Mouse (Mus musculus): Measurements from ENCODE around the gene Nptx2. TPM values are rescaled to one million over a fixed set of nuclear protein-coding genes. Genes with fewer than 3 reads are reported as not detected.
A peak's percentile ranks its signal among the peaks of the same experiment; 100 is the strongest.

The Nptx2 gene
- polyA plus RNA-seq, 1 experiment from 2014 or later, result 2.3 TPM

GRCm38 (mm10) chr5:144550003-144550402 lies 4.3 kb downstream of the Nptx2 start:
- no peak overlapping the region for H3K4me2 ChIP-seq (ENCODE audit: low read depth, low read length, severe bottlenecking)
- DNase-seq (ENCODE audit: low spot score) (no peak), ATAC-seq (replicated peaks; ENCODE audit: low FRiP score) (no peak)
- WGBS, result 88% methylated on average over 9 of the region's 9 CpGs
- no peaks in the 10 kb centered on the region for H3K9me3 ChIP-seq (ENCODE audit: control insufficient read depth, low read length)
- no peak overlapping the region for H3K27ac ChIP-seq (ENCODE audit: low read depth, low read length)
- H3K9ac ChIP-seq (ENCODE audit: low read length), result no peak overlapping the region
- peaks cover 38% of the 10 kb centered on the region for H3K27me3 ChIP-seq (ENCODE audit: control insufficient read depth, insufficient read depth, low read length)
- no peak overlapping the region for H3K4me3 ChIP-seq (ENCODE audit: low read depth, low read length)
- peaks cover 17% of the 10 kb centered on the region for H3K4me1 ChIP-seq (replicated peaks; ENCODE audit: control insufficient read depth, insufficient read depth, low read length)
- no peaks in the 10 kb centered on the region for H3K36me3 ChIP-seq (ENCODE audit: control insufficient read depth, insufficient read depth, low read length)

DNA sequence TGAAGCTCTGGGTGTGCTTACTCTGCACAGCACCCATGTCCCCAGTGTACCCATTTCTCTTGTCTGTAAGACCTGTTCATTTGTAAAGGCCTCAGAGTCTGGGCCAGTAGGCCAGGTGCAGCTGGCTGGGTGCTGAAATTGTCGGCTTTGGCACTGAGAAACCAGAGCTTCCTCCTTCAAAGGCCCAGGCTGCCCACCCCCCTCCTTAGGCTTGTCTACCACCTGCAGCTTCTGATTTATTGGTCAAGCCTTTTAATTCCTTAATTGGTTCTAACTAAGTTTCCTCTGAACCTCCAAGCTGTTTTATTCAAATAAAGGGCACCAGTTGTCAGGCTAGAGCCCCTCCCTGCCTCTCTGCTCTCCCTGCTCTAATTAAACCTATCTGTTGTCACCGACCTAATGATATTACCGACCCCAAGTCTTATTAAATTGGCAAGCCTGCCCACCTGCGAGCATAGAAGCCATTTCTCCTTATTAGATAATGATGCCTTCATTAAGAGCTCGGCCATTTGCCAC lies 5.0 kb downstream of the Nptx2 start:
- no peak overlapping the region for H3K9ac ChIP-seq (ENCODE audit: low read length)
- no peak overlapping the region for H3K4me3 ChIP-seq (ENCODE audit: low read depth, low read length)
- peaks cover 36% of the 10 kb centered on the region for H3K27me3 ChIP-seq (ENCODE audit: control insufficient read depth, insufficient read depth, low read length)
- WGBS, result 30% methylated on average over 5 of the region's 5 CpGs
- H3K4me1 ChIP-seq (replicated peaks; ENCODE audit: control insufficient read depth, insufficient read depth, low read length), result peaks cover 17% of the 10 kb centered on the region
- H3K27ac ChIP-seq (ENCODE audit: low read depth, low read length), result no peak overlapping the region
- peak; percentile 70 for DNase-seq (ENCODE audit: low spot score)
- peak; percentile 55 for ATAC-seq (replicated peaks; ENCODE audit: low FRiP score)
- H3K4me2 ChIP-seq (ENCODE audit: low read depth, low read length, severe bottlenecking), result no peak overlapping the region
- H3K9me3 ChIP-seq (ENCODE audit: control insufficient read depth, low read length), result no peaks in the 10 kb centered on the region
- no peaks in the 10 kb centered on the region for H3K36me3 ChIP-seq (ENCODE audit: control insufficient read depth, insufficient read depth, low read length)

GRCm38 (mm10) chr5:144556710-144557109 lies 11.0 kb downstream of the Nptx2 start:
- Histone ChIP-seq H3K4me3 (ENCODE audit: low read depth, low read length) (no peak overlapping the region), H3K4me1 (replicated peaks; ENCODE audit: control insufficient read depth, insufficient read depth, low read length) (peaks cover 8% of the 10 kb centered on the region; the same call in 1 of the 2 replicates), H3K9me3 (ENCODE audit: control insufficient read depth, low read length) (no peaks in the 10 kb centered on the region), H3K27me3 (ENCODE audit: control insufficient read depth, insufficient read depth, low read length) (no peaks in the 10 kb centered on the region; the same call in 1 of the 2 replicates), H3K4me2 (ENCODE audit: low read depth, low read length, severe bottlenecking) (peak overlapping the region; percentile 15; the same call in 1 of the 2 replicates), H3K36me3 (ENCODE audit: control insufficient read depth, insufficient read depth, low read length) (no peaks in the 10 kb centered on the region), H3K9ac (ENCODE audit: low read length) (no peak overlapping the region), H3K27ac (ENCODE audit: low read depth, low read length) (peak overlapping the region; percentile 46; the same call in 1 of the 2 replicates)
- WGBS, result 18% methylated on average over 8 of the region's 10 CpGs
- ATAC-seq (replicated peaks; ENCODE audit: low FRiP score) (peak; percentile 79), DNase-seq (ENCODE audit: low spot score) (peak; percentile 81)

GRCm38 (mm10) chr5:144557363-144557762 lies 11.7 kb downstream of the Nptx2 start:
- ATAC-seq (replicated peaks; ENCODE audit: low FRiP score), result no peak

GRCm38 (mm10) chr5:144558481-144558880 lies 12.8 kb downstream of the Nptx2 start:
- Histone ChIP-seq H3K36me3 (ENCODE audit: control insufficient read depth, insufficient read depth, low read length) (no peaks in the 10 kb centered on the region), H3K9ac (ENCODE audit: low read length) (no peak overlapping the region), H3K27me3 (ENCODE audit: control insufficient read depth, insufficient read depth, low read length) (no peaks in the 10 kb centered on the region), H3K4me2 (ENCODE audit: low read depth, low read length, severe bottlenecking) (no peak overlapping the region), H3K4me1 (replicated peaks; ENCODE audit: control insufficient read depth, insufficient read depth, low read length) (peaks cover 8% of the 10 kb centered on the region; the same call in 1 of the 2 replicates), H3K9me3 (ENCODE audit: control insufficient read depth, low read length) (no peaks in the 10 kb centered on the region), H3K27ac (ENCODE audit: low read depth, low read length) (no peak overlapping the region), H3K4me3 (ENCODE audit: low read depth, low read length) (no peak overlapping the region)
- ATAC-seq (replicated peaks; ENCODE audit: low FRiP score) (no peak), DNase-seq (ENCODE audit: low spot score) (peak; percentile 42)

More at GRCm38 (mm10) chr5:144557363-144557762, 11.7 kb downstream of the Nptx2 start:
- H3K4me2 ChIP-seq (ENCODE audit: low read depth, low read length, severe bottlenecking), result no peak overlapping the region
- 58% methylated on average over 8 of the region's 8 CpGs for WGBS
- no peaks in the 10 kb centered on the region for H3K36me3 ChIP-seq (ENCODE audit: control insufficient read depth, insufficient read depth, low read length)
- H3K27me3 ChIP-seq (ENCODE audit: control insufficient read depth, insufficient read depth, low read length), result no peaks in the 10 kb centered on the region; the same call in 1 of the 2 replicates
- H3K9me3 ChIP-seq (ENCODE audit: control insufficient read depth, low read length), result no peaks in the 10 kb centered on the region
- peak overlapping the region; percentile 46; the same call in 1 of the 2 replicates for H3K27ac ChIP-seq (ENCODE audit: low read depth, low read length)
- no peak for DNase-seq (ENCODE audit: low spot score)
- no peak overlapping the region for H3K9ac ChIP-seq (ENCODE audit: low read length)
- H3K4me3 ChIP-seq (ENCODE audit: low read depth, low read length), result no peak overlapping the region
- peaks cover 8% of the 10 kb centered on the region; the same call in 1 of the 2 replicates for H3K4me1 ChIP-seq (replicated peaks; ENCODE audit: control insufficient read depth, insufficient read depth, low read length)

DNA sequence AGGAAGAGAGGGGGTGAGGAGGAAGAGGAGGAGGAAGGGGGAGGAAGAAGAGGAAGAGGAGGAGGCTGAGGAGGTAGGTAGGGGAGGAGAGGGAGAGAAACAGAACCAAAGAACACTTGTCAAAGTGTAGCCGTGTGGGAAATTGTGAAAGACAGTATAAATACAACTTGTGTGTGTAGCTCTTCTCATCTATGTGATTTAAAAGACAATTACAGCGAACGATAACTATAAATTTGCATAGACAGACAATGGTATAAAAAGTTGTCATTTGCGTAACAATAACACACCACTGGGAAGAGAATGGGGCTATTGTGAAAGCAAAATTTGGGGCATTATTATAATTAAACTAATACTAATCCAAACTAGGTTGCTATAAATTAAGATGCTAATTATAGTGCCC lies 20.0 kb downstream of the Nptx2 start:
- WGBS, result 65% methylated on average over 4 of the region's 4 CpGs
- Histone ChIP-seq H3K27me3 (ENCODE audit: control insufficient read depth, insufficient read depth, low read length) (no peaks in the 10 kb centered on the region), H3K27ac (ENCODE audit: low read depth, low read length) (no peak overlapping the region), H3K9ac (ENCODE audit: low read length) (no peak overlapping the region), H3K4me1 (replicated peaks; ENCODE audit: control insufficient read depth, insufficient read depth, low read length) (no peaks in the 10 kb centered on the region), H3K9me3 (ENCODE audit: control insufficient read depth, low read length) (no peaks in the 10 kb centered on the region), H3K36me3 (ENCODE audit: control insufficient read depth, insufficient read depth, low read length) (no peaks in the 10 kb centered on the region), H3K4me2 (ENCODE audit: low read depth, low read length, severe bottlenecking) (no peak overlapping the region), H3K4me3 (ENCODE audit: low read depth, low read length) (no peak overlapping the region)
- DNase-seq (ENCODE audit: low spot score), result no peak
- no peak for ATAC-seq (replicated peaks; ENCODE audit: low FRiP score)

GRCm38 (mm10) chr5:144585100-144585499 lies 39.4 kb downstream of the Nptx2 start:
- no peaks in the 10 kb centered on the region for H3K27me3 ChIP-seq (ENCODE audit: control insufficient read depth, insufficient read depth, low read length)
- H3K4me1 ChIP-seq (replicated peaks; ENCODE audit: control insufficient read depth, insufficient read depth, low read length), result no peaks in the 10 kb centered on the region
- no peak overlapping the region for H3K27ac ChIP-seq (ENCODE audit: low read depth, low read length)
- DNase-seq (ENCODE audit: low spot score), result no peak
- no peaks in the 10 kb centered on the region for H3K36me3 ChIP-seq (ENCODE audit: control insufficient read depth, insufficient read depth, low read length)
- ATAC-seq (replicated peaks; ENCODE audit: low FRiP score), result no peak
- H3K4me3 ChIP-seq (ENCODE audit: low read depth, low read length), result no peak overlapping the region
- no peak overlapping the region for H3K9ac ChIP-seq (ENCODE audit: low read length)
- WGBS, result 90% methylated on average over 5 of the region's 5 CpGs
- H3K4me2 ChIP-seq (ENCODE audit: low read depth, low read length, severe bottlenecking), result no peak overlapping the region
- H3K9me3 ChIP-seq (ENCODE audit: control insufficient read depth, low read length), result no peaks in the 10 kb centered on the region; the same call in 1 of the 2 replicates

- H3K27me3 ChIP-seq (ENCODE audit: control insufficient read depth, insufficient read depth, low read length), result no peaks in the 10 kb centered on the region
- no peak overlapping the region for H3K4me3 ChIP-seq (ENCODE audit: low read depth, low read length)
- H3K4me1 ChIP-seq (replicated peaks; ENCODE audit: control insufficient read depth, insufficient read depth, low read length), result peaks cover 9% of the 10 kb centered on the region
- no peak overlapping the region for H3K4me2 ChIP-seq (ENCODE audit: low read depth, low read length, severe bottlenecking)
- H3K36me3 ChIP-seq (ENCODE audit: control insufficient read depth, insufficient read depth, low read length), result no peaks in the 10 kb centered on the region
- ATAC-seq (replicated peaks; ENCODE audit: low FRiP score), result peak; percentile 49; the same call in 1 of the 2 replicates
- DNase-seq (ENCODE audit: low spot score), result no peak
- no peak overlapping the region; the same call in 1 of the 2 replicates for H3K9ac ChIP-seq (ENCODE audit: low read length)
- 36% methylated on average over 12 of the region's 12 CpGs for WGBS
- no peak overlapping the region for H3K27ac ChIP-seq (ENCODE audit: low read depth, low read length)
- no peaks in the 10 kb centered on the region; the same call in 1 of the 2 replicates for H3K9me3 ChIP-seq (ENCODE audit: control insufficient read depth, low read length)
These were observed 45.7 kb downstream of the Nptx2 start for GRCm38 (mm10) chr5:144591248-144591880.
